Mouse (Mus musculus) skeletal muscle tissue, adult 2 months (tissue): ENCODE data around the gene Arl6ip4.

ENCODE experiments used
- DNase-seq: peaks from one replicate; pipeline ENCODE4 v3.0.0-alpha.2; 2012; ENCODE audit warnings: low read depth, low spot score

Gene Arl6ip4

GRCm38 (mm10) chr5:124150895-124151294 lies 35.0 kb downstream of the Arl6ip4 start:
- no peak for DNase-seq

- no peak for DNase-seq
Observed at GRCm38 (mm10) chr5:124152734-124153133, 36.8 kb downstream of the Arl6ip4 start.

GRCm38 (mm10) chr5:124155943-124156342 lies 40.1 kb downstream of the Arl6ip4 start:
- no peak for DNase-seq

GRCm38 (mm10) chr5:124158305-124158704 lies 42.4 kb downstream of the Arl6ip4 start:
- no peak for DNase-seq

GRCm38 (mm10) chr5:124159453-124159852 lies 43.6 kb downstream of the Arl6ip4 start:
- no peak for DNase-seq

- no peak for DNase-seq
Observed at GRCm38 (mm10) chr5:124161831-124162230, 45.9 kb downstream of the Arl6ip4 start.

- peak; percentile 60 for DNase-seq
Observed at GRCm38 (mm10) chr5:124162577-124162976, 46.7 kb downstream of the Arl6ip4 start.

- no peak for DNase-seq
Observed at GRCm38 (mm10) chr5:124163445-124163844, 47.6 kb downstream of the Arl6ip4 start.

- DNase-seq = peak; percentile 58
Observed at GRCm38 (mm10) chr5:124165622-124166570, 50.0 kb downstream of the Arl6ip4 start.

GRCm38 (mm10) chr5:124166741-124167140 lies 50.9 kb downstream of the Arl6ip4 start:
- DNase-seq = no peak

GRCm38 (mm10) chr5:124167621-124168020 lies 51.7 kb downstream of the Arl6ip4 start:
- no peak for DNase-seq
